Mouse (Mus musculus): ENCODE data around the gene Ccl9. TPM values are rescaled to one million over a fixed set of nuclear protein-coding genes. Genes with fewer than 3 reads are reported as not detected.
"Not testable (repeated sequence)": the region's sequence is repeated elsewhere in the genome, so short reads cannot be mapped to it uniquely, and the experiment has no call there.

Gene Ccl9
- polyA plus RNA-seq, 1 experiment from 2014 or later, result 12.4 TPM

DNA sequence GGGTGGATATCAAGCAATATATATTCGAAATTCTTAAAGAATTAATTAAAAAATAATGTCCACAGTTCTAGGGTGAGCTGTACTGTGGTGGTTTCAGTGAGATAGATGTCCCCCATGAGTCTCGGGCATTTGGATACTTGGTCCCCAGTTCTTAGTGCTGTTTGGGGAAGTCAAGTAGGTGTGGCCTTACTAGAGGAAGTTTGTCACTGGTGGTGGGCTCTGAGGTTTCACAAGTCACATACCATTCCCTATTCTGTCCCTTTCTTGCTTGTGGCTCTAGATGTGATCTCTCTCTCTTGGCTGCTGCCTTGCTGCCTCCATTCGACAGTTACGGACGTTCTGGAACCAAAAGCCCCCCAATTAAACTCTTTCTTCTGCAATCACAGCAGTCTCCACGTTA lies 18.0 kb downstream of the Ccl9 start:
- WGBS, result 68% methylated on average over 6 of the region's 6 CpGs
- DNase-seq (ENCODE audit: low spot score) (no peak), ATAC-seq (ENCODE audit: low read depth) (no peak)
- Histone ChIP-seq H3K4me1 (ENCODE audit: control insufficient read depth, insufficient read depth, low read length) (no peaks in the 10 kb centered on the region), H3K4me3 (ENCODE audit: low read depth, low read length) (no peak overlapping the region), H3K27ac (replicated peaks; ENCODE audit: low read depth, low read length) (no peak overlapping the region), H3K27me3 (replicated peaks; ENCODE audit: control insufficient read depth, insufficient read depth, low read length) (no peaks in the 10 kb centered on the region), H3K36me3 (ENCODE audit: control insufficient read depth, insufficient read depth, low read length) (no peaks in the 10 kb centered on the region), H3K4me2 (ENCODE audit: low read depth, low read length) (no peak overlapping the region), H3K9ac (ENCODE audit: low read depth, low read length) (no peak overlapping the region), H3K9me3 (ENCODE audit: control insufficient read depth, low read length) (no peaks in the 10 kb centered on the region)

DNA sequence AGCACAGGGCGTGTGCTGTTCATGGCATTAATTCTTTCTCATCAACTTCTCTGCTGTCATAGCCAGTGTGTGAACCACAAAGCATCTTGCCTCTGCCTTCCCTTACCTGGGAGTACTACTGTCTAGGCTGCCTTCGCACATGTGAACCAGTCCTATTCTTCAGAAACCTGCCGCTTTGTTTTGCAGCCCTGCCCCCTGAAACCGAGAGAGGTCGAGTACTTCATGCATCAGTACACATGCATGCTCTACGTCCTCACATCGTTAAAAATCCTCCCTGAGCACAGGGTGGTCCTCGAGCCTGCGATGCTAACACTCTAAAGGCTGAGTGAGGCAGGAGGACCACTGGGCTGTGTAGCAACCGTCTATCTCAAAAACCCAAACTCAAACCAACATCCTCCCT lies 21.4 kb downstream of the Ccl9 start:
- DNase-seq (ENCODE audit: low spot score) (no peak), ATAC-seq (ENCODE audit: low read depth) (no peak)
- Histone ChIP-seq H3K4me1 (ENCODE audit: control insufficient read depth, insufficient read depth, low read length) (no peaks in the 10 kb centered on the region), H3K27me3 (replicated peaks; ENCODE audit: control insufficient read depth, insufficient read depth, low read length) (no peaks in the 10 kb centered on the region), H3K4me3 (ENCODE audit: low read depth, low read length) (no peak overlapping the region), H3K4me2 (ENCODE audit: low read depth, low read length) (no peak overlapping the region), H3K9me3 (ENCODE audit: control insufficient read depth, low read length) (no peaks in the 10 kb centered on the region), H3K9ac (ENCODE audit: low read depth, low read length) (peak overlapping the region; percentile 8; the same call in 1 of the 2 replicates), H3K27ac (replicated peaks; ENCODE audit: low read depth, low read length) (no peak overlapping the region), H3K36me3 (ENCODE audit: control insufficient read depth, insufficient read depth, low read length) (no peaks in the 10 kb centered on the region)
- WGBS, result 69% methylated on average over 10 of the region's 10 CpGs

GRCm38 (mm10) chr11:83556085-83556781 lies 22.2 kb downstream of the Ccl9 start:
- ATAC-seq (ENCODE audit: low read depth), result peak; percentile 37; the same call in 1 of the 2 replicates
- Histone ChIP-seq H3K27me3 (replicated peaks; ENCODE audit: control insufficient read depth, insufficient read depth, low read length) (no peaks in the 10 kb centered on the region), H3K4me1 (ENCODE audit: control insufficient read depth, insufficient read depth, low read length) (no peaks in the 10 kb centered on the region), H3K36me3 (ENCODE audit: control insufficient read depth, insufficient read depth, low read length) (no peaks in the 10 kb centered on the region), H3K4me3 (ENCODE audit: low read depth, low read length) (no peak overlapping the region), H3K27ac (replicated peaks; ENCODE audit: low read depth, low read length) (no peak overlapping the region), H3K9me3 (ENCODE audit: control insufficient read depth, low read length) (no peaks in the 10 kb centered on the region), H3K9ac (ENCODE audit: low read depth, low read length) (no peak overlapping the region), H3K4me2 (ENCODE audit: low read depth, low read length) (no peak overlapping the region)
- WGBS, result 30% methylated on average over 8 of the region's 8 CpGs
- peak; percentile 86 for DNase-seq (ENCODE audit: low spot score)

GRCm38 (mm10) chr11:83551668-83552067 lies 26.8 kb downstream of the Ccl9 start:
- Histone ChIP-seq H3K27ac (replicated peaks; ENCODE audit: low read depth, low read length) (no peak overlapping the region), H3K36me3 (ENCODE audit: control insufficient read depth, insufficient read depth, low read length) (no peaks in the 10 kb centered on the region), H3K4me3 (ENCODE audit: low read depth, low read length) (no peak overlapping the region), H3K27me3 (replicated peaks; ENCODE audit: control insufficient read depth, insufficient read depth, low read length) (no peaks in the 10 kb centered on the region), H3K9me3 (ENCODE audit: control insufficient read depth, low read length) (no peaks in the 10 kb centered on the region), H3K9ac (ENCODE audit: low read depth, low read length) (no peak overlapping the region), H3K4me1 (ENCODE audit: control insufficient read depth, insufficient read depth, low read length) (no peaks in the 10 kb centered on the region), H3K4me2 (ENCODE audit: low read depth, low read length) (no peak overlapping the region)
- ATAC-seq (ENCODE audit: low read depth) (no peak), DNase-seq (ENCODE audit: low spot score) (no peak)
- WGBS, result 85% methylated on average over 5 of the region's 5 CpGs

DNA sequence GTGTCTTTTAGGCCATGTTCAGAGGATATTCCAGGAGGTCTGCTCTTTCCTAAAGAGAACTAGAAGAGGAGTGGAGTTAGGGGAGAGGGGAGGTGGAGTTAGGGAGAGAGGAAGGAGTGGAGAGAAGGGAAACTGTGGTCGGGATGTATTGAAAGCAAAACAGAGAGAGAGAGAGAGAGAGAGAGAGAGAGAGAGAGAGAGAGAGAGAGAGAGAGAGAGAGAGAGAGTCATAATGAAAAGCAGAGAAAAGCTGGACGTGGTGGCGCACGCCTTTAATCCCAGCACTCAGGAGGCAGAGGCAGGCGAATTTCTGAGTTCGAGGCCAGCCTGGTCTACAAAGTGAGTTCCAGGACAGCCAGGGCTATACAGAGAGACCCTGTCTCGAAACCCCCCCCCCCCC lies 27.4 kb downstream of the Ccl9 start:
- not testable (repeated sequence) for H3K4me2 ChIP-seq (ENCODE audit: low read depth, low read length)
- WGBS, result 86% methylated on average over 6 of the region's 7 CpGs

DNA sequence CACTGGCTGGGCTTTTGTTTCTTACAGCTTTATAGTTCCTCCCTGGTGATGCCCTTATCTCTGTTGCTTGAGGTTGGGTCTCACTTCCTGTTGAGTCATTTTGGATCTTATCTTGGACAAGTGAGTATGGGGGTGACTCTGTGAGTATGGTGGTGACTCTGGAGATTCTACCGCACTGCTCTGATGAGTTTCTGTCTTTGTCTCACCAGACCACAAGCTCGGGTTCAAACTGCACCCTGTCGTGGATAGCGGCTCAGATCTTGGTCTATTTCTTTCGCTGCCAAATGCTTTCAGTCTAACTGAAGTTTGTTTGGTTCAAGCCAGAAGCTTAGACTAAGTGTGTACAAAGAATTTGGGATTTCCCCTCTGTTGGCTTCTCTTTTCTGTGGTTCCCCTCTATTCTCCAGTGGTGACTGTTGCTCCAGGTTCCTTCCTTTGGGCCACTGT lies 28.2 kb downstream of the Ccl9 start:
- Histone ChIP-seq H3K27me3 (replicated peaks; ENCODE audit: control insufficient read depth, insufficient read depth, low read length) (no peaks in the 10 kb centered on the region), H3K9me3 (ENCODE audit: control insufficient read depth, low read length) (no peaks in the 10 kb centered on the region), H3K4me2 (ENCODE audit: low read depth, low read length) (no peak overlapping the region), H3K36me3 (ENCODE audit: control insufficient read depth, insufficient read depth, low read length) (no peaks in the 10 kb centered on the region), H3K4me1 (ENCODE audit: control insufficient read depth, insufficient read depth, low read length) (no peaks in the 10 kb centered on the region), H3K4me3 (ENCODE audit: low read depth, low read length) (no peak overlapping the region), H3K9ac (ENCODE audit: low read depth, low read length) (no peak overlapping the region), H3K27ac (replicated peaks; ENCODE audit: low read depth, low read length) (no peak overlapping the region)
- no peak for ATAC-seq (ENCODE audit: low read depth)
- DNase-seq (ENCODE audit: low spot score), result no peak
- 86% methylated on average over 5 of the region's 5 CpGs for WGBS

More for the DNA sequence above, 27.4 kb downstream of the Ccl9 start:
- H3K4me1 ChIP-seq (ENCODE audit: control insufficient read depth, insufficient read depth, low read length); H3K27ac ChIP-seq (replicated peaks; ENCODE audit: low read depth, low read length); H3K27me3 ChIP-seq (replicated peaks; ENCODE audit: control insufficient read depth, insufficient read depth, low read length); DNase-seq (ENCODE audit: low spot score); H3K36me3 ChIP-seq (ENCODE audit: control insufficient read depth, insufficient read depth, low read length); H3K9me3 ChIP-seq (ENCODE audit: control insufficient read depth, low read length); H3K4me3 ChIP-seq (ENCODE audit: low read depth, low read length); ATAC-seq (ENCODE audit: low read depth); H3K9ac ChIP-seq (ENCODE audit: low read depth, low read length): not testable (repeated sequence)

DNA sequence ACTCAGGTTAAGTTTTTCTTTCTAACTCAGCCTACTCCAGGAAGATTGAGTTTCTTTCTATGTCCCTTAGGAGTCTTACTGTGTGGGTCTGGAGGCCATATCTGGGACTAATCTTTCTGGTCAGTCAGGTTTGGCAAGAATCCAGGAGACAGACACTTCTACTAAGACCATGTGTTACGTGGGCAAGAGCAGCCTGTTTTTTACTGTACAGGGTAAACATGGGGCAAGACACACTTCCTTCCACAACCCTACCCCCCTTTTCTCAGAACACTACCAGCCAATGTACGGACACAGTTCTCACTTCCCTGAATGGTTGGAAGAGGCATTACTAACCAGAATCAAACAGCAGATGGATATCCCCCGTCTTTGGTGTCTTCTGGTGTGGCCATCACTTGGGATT lies 34.2 kb downstream of the Ccl9 start:
- no peaks in the 10 kb centered on the region for H3K36me3 ChIP-seq (ENCODE audit: control insufficient read depth, insufficient read depth, low read length)
- H3K4me3 ChIP-seq (ENCODE audit: low read depth, low read length), result no peak overlapping the region
- H3K9ac ChIP-seq (ENCODE audit: low read depth, low read length), result no peak overlapping the region
- no peaks in the 10 kb centered on the region for H3K4me1 ChIP-seq (ENCODE audit: control insufficient read depth, insufficient read depth, low read length)
- no peak for ATAC-seq (ENCODE audit: low read depth)
- no peaks in the 10 kb centered on the region for H3K27me3 ChIP-seq (replicated peaks; ENCODE audit: control insufficient read depth, insufficient read depth, low read length)
- peak; percentile 43 for DNase-seq (ENCODE audit: low spot score)
- no peak overlapping the region for H3K4me2 ChIP-seq (ENCODE audit: low read depth, low read length)
- no peak overlapping the region; the same call in 1 of the 2 replicates for H3K27ac ChIP-seq (replicated peaks; ENCODE audit: low read depth, low read length)
- H3K9me3 ChIP-seq (ENCODE audit: control insufficient read depth, low read length), result no peaks in the 10 kb centered on the region
- 44% methylated on average over 3 of the region's 3 CpGs for WGBS

- Histone ChIP-seq H3K27ac (replicated peaks; ENCODE audit: low read depth, low read length) (no peak overlapping the region), H3K4me3 (ENCODE audit: low read depth, low read length) (no peak overlapping the region), H3K36me3 (ENCODE audit: control insufficient read depth, insufficient read depth, low read length) (no peaks in the 10 kb centered on the region), H3K27me3 (replicated peaks; ENCODE audit: control insufficient read depth, insufficient read depth, low read length) (no peaks in the 10 kb centered on the region), H3K4me1 (ENCODE audit: control insufficient read depth, insufficient read depth, low read length) (no peaks in the 10 kb centered on the region), H3K9me3 (ENCODE audit: control insufficient read depth, low read length) (no peaks in the 10 kb centered on the region), H3K4me2 (ENCODE audit: low read depth, low read length) (no peak overlapping the region), H3K9ac (ENCODE audit: low read depth, low read length) (no peak overlapping the region)
- WGBS, result 78% methylated on average over 3 of the region's 3 CpGs
- DNase-seq (ENCODE audit: low spot score) (no peak), ATAC-seq (ENCODE audit: low read depth) (no peak)
These were observed 37.0 kb downstream of the Ccl9 start for GRCm38 (mm10) chr11:83541415-83541814.

DNA sequence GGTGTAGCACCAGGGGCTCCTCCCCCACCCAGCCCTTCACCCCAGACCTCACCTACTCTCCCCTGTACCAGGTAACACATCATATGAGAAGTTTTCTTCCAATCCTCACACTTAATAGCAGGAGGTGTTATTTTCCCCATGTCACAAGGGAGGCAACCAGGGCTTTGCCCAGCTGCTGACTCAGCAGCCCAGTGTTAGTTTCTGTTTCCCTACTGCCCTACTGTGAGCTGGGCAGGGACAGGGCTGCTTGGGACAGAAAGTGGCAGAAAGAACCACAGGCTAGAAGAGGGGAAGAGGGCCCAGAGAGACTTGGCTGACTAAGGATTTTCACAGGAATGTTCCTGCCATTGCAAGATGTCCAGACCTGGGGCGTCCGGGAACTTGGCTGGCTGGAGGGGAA lies 37.5 kb downstream of the Ccl9 start:
- Histone ChIP-seq H3K9me3 (ENCODE audit: control insufficient read depth, low read length) (no peaks in the 10 kb centered on the region), H3K36me3 (ENCODE audit: control insufficient read depth, insufficient read depth, low read length) (no peaks in the 10 kb centered on the region), H3K4me1 (ENCODE audit: control insufficient read depth, insufficient read depth, low read length) (no peaks in the 10 kb centered on the region), H3K4me3 (ENCODE audit: low read depth, low read length) (no peak overlapping the region), H3K4me2 (ENCODE audit: low read depth, low read length) (no peak overlapping the region), H3K27ac (replicated peaks; ENCODE audit: low read depth, low read length) (no peak overlapping the region), H3K27me3 (replicated peaks; ENCODE audit: control insufficient read depth, insufficient read depth, low read length) (no peaks in the 10 kb centered on the region), H3K9ac (ENCODE audit: low read depth, low read length) (no peak overlapping the region)
- 81% methylated on average over 2 of the region's 2 CpGs for WGBS
- ATAC-seq (ENCODE audit: low read depth) (no peak), DNase-seq (ENCODE audit: low spot score) (no peak)
